Mouse (Mus musculus) MEL (cell line): ENCODE results near the gene Frs2.

ENCODE experiments used
- CTCF ChIP-seq, 3 experiments: IDR thresholded peaks in 2 of 3; conservative IDR thresholded peaks in 1 of 3; 2 replicates each; pipeline ENCODE4 v1.5.1; 2011 to 2012; ENCODE audit warnings: low read length in 3 of 3, low read depth in 2 of 3, mild to moderate bottlenecking in 2 of 3, improper control_type of control experiment in 1 of 3, inconsistent platforms in 1 of 3, mixed read lengths in 1 of 3, moderate library complexity in 1 of 3; ENCODE audit not compliant: control insufficient read depth in 1 of 3, insufficient read depth in 1 of 3, poor library complexity in 1 of 3, severe bottlenecking in 1 of 3
- EP300 ChIP-seq, 2 experiments: IDR thresholded peaks; 2 replicates each; pipeline ENCODE4 v1.6.1; 2011; ENCODE audit warnings: improper control_type of control experiment in 2 of 2, low read length in 2 of 2, low read depth in 1 of 2, mild to moderate bottlenecking in 1 of 2

- TF ChIP-seq CTCF (IDR thresholded peaks at IDR 0.05 in 2 of 3, conservative IDR thresholded peaks at IDR 0.05 in 1 of 3; ENCODE audit: control insufficient read depth in 1 of 3, insufficient read depth in 1 of 3, low read depth in 2 of 3, low read length in 3 of 3, poor library complexity in 1 of 3, severe bottlenecking in 1 of 3): no peak
- no peak for TF ChIP-seq EP300 (IDR thresholded peaks at IDR 0.05; ENCODE audit: low read depth in 1 of 2, low read length in 2 of 2)
Measured at GRCm38 (mm10) chr10:117112545-117112944, 35.8 kb downstream of the Frs2 start.
